Comparison of ENCODE assay signal across 8 mouse cellular contexts in the genomic region with DNA sequence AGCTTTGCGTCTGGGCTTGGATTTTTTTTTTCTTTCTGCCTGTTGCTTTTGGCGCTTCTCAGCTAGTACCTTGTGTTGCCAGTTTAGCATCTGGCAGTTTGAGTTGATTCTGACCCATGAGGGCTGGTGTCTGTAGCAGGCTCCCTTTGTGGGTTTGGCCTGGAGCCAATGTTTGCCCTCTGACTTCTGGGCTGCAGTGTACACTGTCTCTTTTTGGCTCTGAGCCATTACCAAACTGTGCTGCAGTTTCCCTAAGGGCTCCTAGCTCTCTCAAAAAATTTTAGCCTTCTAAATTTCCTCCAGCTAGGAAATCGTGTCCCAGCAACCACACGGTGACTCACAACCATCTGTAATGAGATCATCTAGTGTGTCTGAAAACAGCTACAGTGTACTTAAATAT. TPM values are rescaled to one million over a fixed set of nuclear protein-coding genes. Genes with fewer than 3 reads are reported as not detected.
DNase-seq lines count a peak whose midpoint lies in the region; ATAC-seq lines count a peak whose summit lies in the region.

No protein-coding gene starts in this region.

- peak; percentile 61; the same call in 1 of the 2 replicates for ATAC-seq in forebrain, embryonic 11.5 days (replicated peaks; ENCODE audit: low FRiP score)
- ATAC-seq in limb, embryonic 13.5 days (ENCODE audit: low FRiP score, low read depth): peak; percentile 92
- ATAC-seq in midbrain, embryonic 16.5 days: peak; percentile 91
- peak; percentile 88 for ATAC-seq in stomach, embryonic 15.5 days (ENCODE audit: insufficient read depth, low FRiP score, low read depth)

- no peaks in the 10 kb centered on the region for H3K36me3 ChIP-seq in forebrain, embryonic 11.5 days (ENCODE audit: control insufficient read depth, insufficient read depth, low read length)
- H3K36me3 ChIP-seq in forebrain, embryonic 10.5 days (replicated peaks): no peaks in the 10 kb centered on the region
- no peaks in the 10 kb centered on the region for H3K36me3 ChIP-seq in limb, embryonic 13.5 days
- no peaks in the 10 kb centered on the region for H3K36me3 ChIP-seq in midbrain, embryonic 16.5 days (ENCODE audit: control insufficient read depth, insufficient read depth, low read length)
- H3K36me3 ChIP-seq in stomach, embryonic 15.5 days: no peaks in the 10 kb centered on the region

- no peak overlapping the region for H3K4me2 ChIP-seq in forebrain, embryonic 11.5 days (ENCODE audit: low read depth, low read length, severe bottlenecking)
- peak overlapping the region; percentile 34; the same call in 1 of the 2 replicates for H3K4me2 ChIP-seq in limb, embryonic 13.5 days (replicated peaks)
- no peak overlapping the region for H3K4me2 ChIP-seq in midbrain, embryonic 16.5 days (ENCODE audit: low read length)
- H3K4me2 ChIP-seq in stomach, embryonic 15.5 days: no peak overlapping the region

- no peak for DNase-seq in forebrain, embryonic 11.5 days (ENCODE audit: low spot score)
- DNase-seq in forebrain, embryonic 10.5 days (ENCODE audit: extremely low spot score, low spot score): no peak
- peak; percentile 19 for DNase-seq in cerebellum, adult 9-11 months
- DNase-seq in gastrocnemius, postnatal 10 days: peak; percentile 41
- peak; percentile 27 to 32 for DNase-seq in kidney, adult 8-10 months

- whole genome bisulfite sequencing in forebrain, embryonic 11.5 days: 66% methylated on average over 4 of the region's 4 CpGs
- 91% methylated on average over 4 of the region's 4 CpGs for WGBS in forebrain, embryonic 10.5 days
- 14% methylated on average over 4 of the region's 4 CpGs for WGBS in limb, embryonic 13.5 days
- WGBS in midbrain, embryonic 16.5 days: 50% methylated on average over 4 of the region's 4 CpGs
- 18% methylated on average over 4 of the region's 4 CpGs for WGBS in stomach, embryonic 15.5 days

- no peak overlapping the region for H3K9ac ChIP-seq in forebrain, embryonic 11.5 days (ENCODE audit: low read length)
- no peak overlapping the region for H3K9ac ChIP-seq in limb, embryonic 13.5 days
- H3K9ac ChIP-seq in midbrain, embryonic 16.5 days (ENCODE audit: low read depth, low read length): no peak overlapping the region
- H3K9ac ChIP-seq in stomach, embryonic 15.5 days: no peak overlapping the region

- H3K27ac ChIP-seq in forebrain, embryonic 11.5 days (ENCODE audit: low read depth, low read length): no peak overlapping the region
- no peak overlapping the region for H3K27ac ChIP-seq in forebrain, embryonic 10.5 days
- H3K27ac ChIP-seq in limb, embryonic 13.5 days: no peak overlapping the region; the same call in 1 of the 2 replicates
- H3K27ac ChIP-seq in midbrain, embryonic 16.5 days (ENCODE audit: low read length): no peak overlapping the region
- H3K27ac ChIP-seq in stomach, embryonic 15.5 days: no peak overlapping the region

- H3K27me3 ChIP-seq in forebrain, embryonic 11.5 days (ENCODE audit: control insufficient read depth, insufficient read depth, low read length): no peaks in the 10 kb centered on the region
- no peaks in the 10 kb centered on the region for H3K27me3 ChIP-seq in forebrain, embryonic 10.5 days (ENCODE audit: poor library complexity, severe bottlenecking)
- H3K27me3 ChIP-seq in limb, embryonic 13.5 days: no peaks in the 10 kb centered on the region
- H3K27me3 ChIP-seq in midbrain, embryonic 16.5 days (ENCODE audit: control insufficient read depth, insufficient read depth, low read depth, low read length): no peaks in the 10 kb centered on the region
- no peaks in the 10 kb centered on the region for H3K27me3 ChIP-seq in stomach, embryonic 15.5 days (replicated peaks)

- H3K4me3 ChIP-seq in forebrain, embryonic 11.5 days (ENCODE audit: low read depth, low read length): no peak overlapping the region
- H3K4me3 ChIP-seq in forebrain, embryonic 10.5 days: no peak overlapping the region
- no peak overlapping the region for H3K4me3 ChIP-seq in limb, embryonic 13.5 days
- no peak overlapping the region for H3K4me3 ChIP-seq in midbrain, embryonic 16.5 days (ENCODE audit: low read depth, low read length)
- no peak overlapping the region for H3K4me3 ChIP-seq in stomach, embryonic 15.5 days (replicated peaks)

- H3K4me1 ChIP-seq in forebrain, embryonic 11.5 days (replicated peaks; ENCODE audit: control insufficient read depth, insufficient read depth, low read length): no peaks in the 10 kb centered on the region
- H3K4me1 ChIP-seq in forebrain, embryonic 10.5 days: no peaks in the 10 kb centered on the region
- peaks cover 3% of the 10 kb centered on the region for H3K4me1 ChIP-seq in limb, embryonic 13.5 days
- H3K4me1 ChIP-seq in midbrain, embryonic 16.5 days (ENCODE audit: control insufficient read depth, insufficient read depth, low read length): no peaks in the 10 kb centered on the region
- no peaks in the 10 kb centered on the region for H3K4me1 ChIP-seq in stomach, embryonic 15.5 days

- no peaks in the 10 kb centered on the region for H3K9me3 ChIP-seq in forebrain, embryonic 11.5 days (ENCODE audit: control insufficient read depth, low read length)
- no peaks in the 10 kb centered on the region for H3K9me3 ChIP-seq in forebrain, embryonic 10.5 days
- no peaks in the 10 kb centered on the region for H3K9me3 ChIP-seq in limb, embryonic 13.5 days
- H3K9me3 ChIP-seq in midbrain, embryonic 16.5 days (replicated peaks; ENCODE audit: control insufficient read depth, low read length, poor library complexity, severe bottlenecking): no peaks in the 10 kb centered on the region
- no peaks in the 10 kb centered on the region for H3K9me3 ChIP-seq in stomach, embryonic 15.5 days

RNA-seq across cellular contexts. Expression of gene Pyurf, which starts 50.1 kb away (rescaled TPM):
- polyA plus RNA-seq in forebrain, embryonic 11.5 days (2014; fragmentation: Nextera tagmentation; extraction: Ambion mirVana): 15.8 and 16.1 TPM in 2 replicates
- 18.6 and 19.0 TPM in 2 replicates for polyA plus RNA-seq in forebrain, embryonic 10.5 days (2016; fragmentation: Nextera tagmentation; extraction: Ambion mirVana)
- 10 to 100 TPM; 12.4 to 13.0 TPM for total RNA-seq in gastrocnemius, postnatal 10 days (2021)
- 16.8 and 17.0 TPM in 2 replicates for polyA plus RNA-seq in limb, embryonic 13.5 days (2015; fragmentation: Nextera tagmentation; extraction: Ambion mirVana)
- polyA plus RNA-seq in midbrain, embryonic 16.5 days (2015; fragmentation: Nextera tagmentation; extraction: Ambion mirVana): 13.9 and 15.5 TPM in 2 replicates
- 18.1 and 18.2 TPM in 2 replicates for polyA plus RNA-seq in stomach, embryonic 15.5 days (2015; fragmentation: Nextera tagmentation; extraction: Ambion mirVana)

Comparison
In these comparisons a context has a peak if more than half of its experiments do, and no peak if none do; other contexts are left out.
1. DNase-seq: peak in cerebellum, adult 9-11 months (single experiment), gastrocnemius, postnatal 10 days (single experiment) and kidney, adult 8-10 months (2 of 2); none in forebrain, embryonic 11.5 days (single experiment) and forebrain, embryonic 10.5 days (single experiment).
2. Peak in every context shown above with its lines, with median percentiles within 50 percentile points of each other: ATAC-seq.